Mouse (Mus musculus) kidney, postnatal 0 days (tissue): ENCODE measurements around the gene Olfr1443. TPM values are rescaled to one million over a fixed set of nuclear protein-coding genes. Genes with fewer than 3 reads are reported as not detected.
A peak's percentile ranks its signal among the peaks of the same experiment; 100 is the strongest.

Experiments
- ATAC-seq: fragments of 200-750 bp; cut with Nextera tagmentation; replicated peaks from 2 replicates; pipeline ENCODE4 v1.8.0; 2017; ENCODE audit warnings: low read depth, moderate number of reproducible peaks, moderate TSS enrichment, moderate library complexity; ENCODE audit not compliant: low FRiP score
- DNase-seq: peaks from one replicate; pipeline ENCODE4 v3.0.0-alpha.2; 2016; ENCODE audit warnings: low spot score
- H3K27ac ChIP-seq: fragments of 300-500 bp; sonication (generic); 2 replicates; pipeline ENCODE4 v1.5.1; 2014; ENCODE audit warnings: mild to moderate bottlenecking
- H3K27me3 ChIP-seq: fragments of 300-500 bp; sonication (generic); 2 replicates; pipeline ENCODE4 v1.6.1; 2014; ENCODE audit warnings: low read length, mixed read lengths; ENCODE audit not compliant: insufficient read depth
- H3K36me3 ChIP-seq: fragments of 300-500 bp; sonication (generic); 2 replicates; pipeline ENCODE4 v1.6.1; 2014; ENCODE audit warnings: low read length, mixed read lengths; ENCODE audit not compliant: insufficient read depth
- H3K4me1 ChIP-seq: fragments of 300-500 bp; sonication (generic); replicated peaks from 2 replicates; pipeline ENCODE4 v1.6.1; 2014; ENCODE audit warnings: antibody characterized with exemption, low read length, mixed read lengths; ENCODE audit not compliant: insufficient read depth
- H3K4me2 ChIP-seq: fragments of 300-500 bp; sonication (generic); 2 replicates; pipeline ENCODE4 v1.6.1; 2014; ENCODE audit warnings: mild to moderate bottlenecking, low read length, moderate library complexity, mixed read lengths
- H3K4me3 ChIP-seq: fragments of 300-500 bp; sonication (generic); replicated peaks from 2 replicates; pipeline ENCODE4 v1.5.1; 2014; ENCODE audit warnings: low read depth, low read length
- H3K9ac ChIP-seq: fragments of 300-500 bp; sonication (generic); 2 replicates; pipeline ENCODE4 v1.6.1; 2014; ENCODE audit warnings: low read depth, low read length
- H3K9me3 ChIP-seq: fragments of 300-500 bp; sonication (generic); replicated peaks from 2 replicates; pipeline ENCODE4 v1.6.1; 2016; ENCODE audit warnings: low read length, inconsistent platforms, mixed read lengths
- CTCF ChIP-seq: IDR thresholded peaks from 2 replicates; pipeline ENCODE4 v1.5.1; 2016; ENCODE audit warnings: antibody characterized with exemption, low read depth, mild to moderate bottlenecking, moderate library complexity
- WGBS: fragments of 180-500 bp; shearing (Covaris S2); extraction: QIAGEN DNeasy Blood & Tissue Kit; methylation state at CpG from one replicate; pipeline ENCODE4 v1.1.7; 2014; 5-methylcytosine and 5-hydroxymethylcytosine counted together
- polyA plus RNA-seq: library from polyadenylated mRNA; unstranded; fragments of >200 nt; fragmentation: Nextera tagmentation; extraction: Ambion mirVana; gene quantifications from 2 replicates; pipeline ENCODE4 v1.2.1, GENCODE M21; 2015

The Olfr1443 gene
- polyA plus RNA-seq: not detected in 2 replicates

DNA sequence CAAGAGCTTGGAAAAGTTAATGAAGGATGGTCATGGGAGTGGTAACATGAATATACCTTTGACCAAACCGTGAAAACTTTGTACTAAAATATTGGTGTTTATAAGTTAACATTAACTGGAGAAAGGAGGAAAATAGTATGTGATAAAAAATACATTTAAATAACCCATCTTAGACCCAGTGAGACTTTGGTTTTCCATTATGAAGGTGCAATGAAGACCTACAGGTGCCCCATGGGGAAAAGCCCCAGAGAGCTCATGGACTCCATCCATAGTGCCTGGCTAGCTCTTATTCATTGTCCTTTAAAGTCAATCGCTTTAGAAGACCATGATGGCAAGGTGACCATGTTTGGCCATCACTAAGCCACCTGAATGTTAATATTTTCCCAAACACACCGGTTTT is at the start of gene Olfr1443:
Olfr1443 (plus strand) TSS at position 301 of the 400 bp plus-strand sequence.
- no peak for ATAC-seq
- TF ChIP-seq CTCF: no peak
- Histone ChIP-seq H3K27me3 (no peaks in the 10 kb centered on the region), H3K4me3 (no peak within 1 kb of the TSS), H3K9ac (no peak within 1 kb of the TSS), H3K27ac (no peak within 1 kb of the TSS), H3K36me3 (no peaks in the 10 kb centered on the region), H3K4me1 (no peaks in the 10 kb centered on the region), H3K4me2 (no peak within 1 kb of the TSS), H3K9me3 (no peaks in the 10 kb centered on the region)
- no peak for DNase-seq
- 72% methylated on average over 3 of the region's 3 CpGs for WGBS

GRCm38 (mm10) chr19:12633176-12633575 is 44.7 kb upstream of the Olfr1443 start, which contains the start of gene Glyat:
TSS of gene Glyat (plus strand) at chr19:12633308.
- no peaks in the 10 kb centered on the region for H3K9me3 ChIP-seq
- WGBS: 67% methylated on average over 4 of the region's 4 CpGs
- H3K4me1 ChIP-seq: no peaks in the 10 kb centered on the region
- peak within 1 kb of the TSS; percentile 23; the same call in 1 of the 2 replicates for H3K4me2 ChIP-seq
- no peak within 1 kb of the TSS for H3K9ac ChIP-seq
- ATAC-seq: peak; percentile 65
- H3K36me3 ChIP-seq: no peaks in the 10 kb centered on the region
- no peak for TF ChIP-seq CTCF
- 0 out of 2 replicates have a peak within 1 kb of the TSS, but pooled peaks have one; percentile 34 for H3K27ac ChIP-seq
- DNase-seq: peak; percentile 13
- H3K4me3 ChIP-seq: no peak within 1 kb of the TSS
- no peaks in the 10 kb centered on the region for H3K27me3 ChIP-seq

GRCm38 (mm10) chr19:12634259-12634658 is 43.7 kb upstream of the Olfr1443 start:
- H3K4me3 ChIP-seq: no peak overlapping the region
- H3K27ac ChIP-seq: no peak overlapping the region
- no peaks in the 10 kb centered on the region for H3K9me3 ChIP-seq
- H3K4me2 ChIP-seq: no peak overlapping the region
- no peaks in the 10 kb centered on the region for H3K27me3 ChIP-seq
- no peaks in the 10 kb centered on the region for H3K4me1 ChIP-seq
- ATAC-seq (no peak), DNase-seq (no peak)
- WGBS: 76% methylated on average over 3 of the region's 3 CpGs
- H3K9ac ChIP-seq: no peak overlapping the region
- H3K36me3 ChIP-seq: no peaks in the 10 kb centered on the region
- TF ChIP-seq CTCF: no peak

DNA sequence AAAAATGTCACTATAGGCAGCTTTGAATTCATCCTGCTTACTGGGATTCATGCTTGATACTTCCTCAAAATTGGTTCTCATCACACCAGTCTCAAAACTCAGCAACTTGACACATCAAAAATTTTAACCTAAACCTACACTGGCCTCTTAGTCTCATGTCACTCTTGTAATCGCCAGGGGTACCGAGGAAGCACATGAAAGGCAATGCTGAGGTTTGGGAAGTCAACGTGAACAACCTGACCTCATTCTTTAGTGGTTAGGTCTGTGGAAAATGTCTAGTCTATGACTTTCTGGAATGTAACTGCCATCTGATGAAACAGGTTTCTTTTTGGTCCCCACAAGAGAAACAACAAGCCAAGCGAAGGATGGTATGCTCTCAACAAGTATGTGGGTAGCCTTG is 42.9 kb upstream of the Olfr1443 start:
- WGBS: 83% methylated on average over 4 of the region's 4 CpGs
- no peak for ATAC-seq

GRCm38 (mm10) chr19:12636863-12637262 is 41.0 kb upstream of the Olfr1443 start:
- Histone ChIP-seq H3K4me2 (no peak overlapping the region), H3K9me3 (no peaks in the 10 kb centered on the region), H3K9ac (no peak overlapping the region), H3K4me3 (no peak overlapping the region), H3K27me3 (no peaks in the 10 kb centered on the region), H3K36me3 (no peaks in the 10 kb centered on the region), H3K4me1 (no peaks in the 10 kb centered on the region), H3K27ac (no peak overlapping the region)
- TF ChIP-seq CTCF: no peak
- DNase-seq (no peak), ATAC-seq (no peak)
- WGBS: 68% methylated on average over 3 of the region's 3 CpGs

More for the DNA sequence above, 42.9 kb upstream of the Olfr1443 start:
- Histone ChIP-seq H3K4me1 (no peaks in the 10 kb centered on the region), H3K4me3 (no peak overlapping the region), H3K9me3 (no peaks in the 10 kb centered on the region), H3K4me2 (0 out of 2 replicates have a peak overlapping the region, but pooled peaks have one; percentile 7), H3K27me3 (no peaks in the 10 kb centered on the region), H3K27ac (no peak overlapping the region), H3K36me3 (no peaks in the 10 kb centered on the region), H3K9ac (no peak overlapping the region)
- no peak for DNase-seq
- no peak for TF ChIP-seq CTCF

DNA sequence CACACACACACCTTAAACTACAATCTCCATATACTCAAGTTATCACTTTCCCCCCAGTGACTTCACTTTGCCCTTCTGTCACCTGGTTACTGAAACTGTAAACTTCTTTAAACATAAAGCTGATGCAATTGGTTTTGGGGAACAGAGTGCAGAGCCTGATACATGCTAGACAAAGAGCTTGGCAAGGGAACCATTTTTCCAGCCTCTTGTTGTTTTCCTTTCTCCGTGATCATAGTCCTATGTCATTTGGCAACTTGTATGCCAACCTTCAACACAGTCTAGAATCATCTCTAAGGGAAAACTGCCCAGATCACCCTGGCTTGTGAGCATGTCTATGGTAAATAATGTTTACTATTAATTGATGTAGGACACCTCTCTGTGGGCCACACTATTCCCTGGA is 39.9 kb upstream of the Olfr1443 start:
- H3K9me3 ChIP-seq: no peaks in the 10 kb centered on the region
- no peak overlapping the region for H3K27ac ChIP-seq
- H3K4me2 ChIP-seq: no peak overlapping the region
- H3K36me3 ChIP-seq: no peaks in the 10 kb centered on the region
- H3K9ac ChIP-seq: no peak overlapping the region
- no peak overlapping the region for H3K4me3 ChIP-seq
- H3K4me1 ChIP-seq: no peaks in the 10 kb centered on the region
- WGBS: 74% methylated on average over 1 of the region's 1 CpGs
- TF ChIP-seq CTCF: no peak
- DNase-seq (no peak), ATAC-seq (no peak)
- no peaks in the 10 kb centered on the region for H3K27me3 ChIP-seq

- no peak for ATAC-seq
- no peak for TF ChIP-seq CTCF
These were observed 28.4 kb upstream of the Olfr1443 start for GRCm38 (mm10) chr19:12649511-12649910.

More at GRCm38 (mm10) chr19:12649511-12649910, 28.4 kb upstream of the Olfr1443 start:
- H3K4me3 ChIP-seq: no peak overlapping the region
- no peak overlapping the region for H3K27ac ChIP-seq
- no peaks in the 10 kb centered on the region for H3K36me3 ChIP-seq
- H3K9me3 ChIP-seq: no peaks in the 10 kb centered on the region
- H3K27me3 ChIP-seq: no peaks in the 10 kb centered on the region
- no peak overlapping the region for H3K9ac ChIP-seq
- no peaks in the 10 kb centered on the region for H3K4me1 ChIP-seq
- H3K4me2 ChIP-seq: no peak overlapping the region
- DNase-seq: no peak
